Mouse (Mus musculus): ENCODE measurements around the gene Zdhhc12. TPM values are rescaled to one million over a fixed set of nuclear protein-coding genes. Genes with fewer than 3 reads are reported as not detected.

Zdhhc12 gene
- 21.0 and 25.7 TPM in 2 replicates for polyA plus RNA-seq (2012; rRNA removed)

GRCm38 (mm10) chr2:30093471-30094207 lies at the start of gene Zdhhc12:
Zdhhc12 (minus strand) TSS chr2:30093648.

DNA sequence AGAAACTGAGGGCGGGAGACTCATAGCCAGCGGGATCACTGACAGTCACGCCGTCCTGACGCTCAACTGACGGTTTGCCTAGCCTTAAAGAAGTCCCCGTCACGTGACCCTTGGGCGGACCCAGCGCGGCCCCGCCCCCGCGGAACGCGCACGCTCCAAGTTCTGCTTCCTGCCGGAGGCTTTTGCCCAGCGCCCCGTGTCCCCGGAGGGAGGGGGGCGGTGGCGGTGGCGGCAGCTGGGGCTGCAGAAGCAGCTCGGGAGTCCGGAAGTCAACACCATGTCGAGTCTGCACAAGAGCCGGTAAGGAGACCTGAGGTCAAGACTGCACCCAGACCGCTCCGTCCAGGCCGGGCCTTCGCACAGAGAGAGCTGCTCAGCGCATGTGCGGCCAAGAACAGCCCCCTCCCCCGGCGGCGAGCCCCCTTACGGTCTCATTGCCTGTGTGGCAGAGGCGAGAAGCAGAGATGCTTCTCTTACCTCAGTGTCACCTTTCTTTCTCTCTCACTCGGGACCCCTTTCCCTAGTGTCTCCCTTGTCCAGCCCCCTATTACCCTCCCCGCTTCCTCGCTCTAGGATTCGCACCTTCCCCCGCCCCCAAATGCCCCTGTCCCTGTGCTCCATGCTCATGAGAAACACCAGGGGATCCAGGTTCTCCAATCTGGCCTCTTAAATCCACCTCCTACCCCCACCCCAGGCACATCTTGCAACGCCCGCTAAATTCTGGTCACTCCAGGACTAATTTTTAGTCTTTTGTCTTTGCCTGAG lies 40.3 kb upstream of the Zdhhc12 start, which contains the start of gene Tbc1d13:
Gene Tbc1d13, plus strand, starts transcription at position 134 of the 765 bp plus-strand sequence.

GRCm38 (mm10) chr2:30124472-30125274 lies 31.2 kb upstream of the Zdhhc12 start, which contains the start of gene Zer1:
Zer1 (minus strand) TSS chr2:30124585.

DNA sequence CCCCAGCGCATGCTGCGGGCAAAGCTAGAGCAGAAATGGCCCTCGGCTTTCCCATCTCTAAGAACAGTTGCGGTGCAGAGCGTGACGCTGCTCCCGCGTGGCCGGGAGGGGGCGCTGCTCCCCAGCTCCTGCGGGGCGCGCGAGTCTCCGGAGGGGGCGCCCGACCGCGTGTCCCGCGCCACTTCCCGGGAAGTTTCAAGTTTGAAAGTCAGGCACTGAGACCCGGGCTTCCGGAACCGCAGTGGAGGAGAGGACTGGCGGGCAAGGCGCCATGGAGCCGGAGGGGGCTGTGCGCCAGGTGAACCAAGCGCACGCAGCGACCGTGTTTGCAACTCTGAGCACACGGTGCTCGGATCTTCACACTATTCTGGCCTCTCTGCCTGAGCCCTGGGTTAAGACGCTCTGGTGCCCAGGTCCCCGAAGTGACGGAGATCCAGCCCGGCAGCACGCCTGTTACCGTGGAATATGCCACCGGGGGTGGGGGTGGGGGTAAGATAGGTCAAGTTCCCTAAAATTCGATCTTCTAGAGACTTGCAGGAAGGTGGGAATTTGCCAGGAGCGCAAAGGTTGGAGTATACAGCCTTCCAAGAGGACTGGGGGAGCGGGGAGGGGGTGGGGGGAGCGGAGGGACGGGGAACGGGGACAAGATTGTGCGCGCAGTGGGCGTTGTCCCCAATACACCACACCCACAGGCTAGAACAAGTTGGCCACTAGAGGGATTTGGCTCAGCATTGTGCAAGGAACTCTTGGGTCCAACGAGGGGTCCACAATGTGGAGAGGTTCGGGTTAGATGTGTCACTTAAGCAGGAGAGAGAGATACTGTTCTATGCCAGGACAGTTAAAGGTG lies 15.7 kb downstream of the Zdhhc12 start, which contains the start of gene Pkn3:
Gene Pkn3, plus strand, starts transcription at position 183 of the 847 bp plus-strand sequence.

DNA sequence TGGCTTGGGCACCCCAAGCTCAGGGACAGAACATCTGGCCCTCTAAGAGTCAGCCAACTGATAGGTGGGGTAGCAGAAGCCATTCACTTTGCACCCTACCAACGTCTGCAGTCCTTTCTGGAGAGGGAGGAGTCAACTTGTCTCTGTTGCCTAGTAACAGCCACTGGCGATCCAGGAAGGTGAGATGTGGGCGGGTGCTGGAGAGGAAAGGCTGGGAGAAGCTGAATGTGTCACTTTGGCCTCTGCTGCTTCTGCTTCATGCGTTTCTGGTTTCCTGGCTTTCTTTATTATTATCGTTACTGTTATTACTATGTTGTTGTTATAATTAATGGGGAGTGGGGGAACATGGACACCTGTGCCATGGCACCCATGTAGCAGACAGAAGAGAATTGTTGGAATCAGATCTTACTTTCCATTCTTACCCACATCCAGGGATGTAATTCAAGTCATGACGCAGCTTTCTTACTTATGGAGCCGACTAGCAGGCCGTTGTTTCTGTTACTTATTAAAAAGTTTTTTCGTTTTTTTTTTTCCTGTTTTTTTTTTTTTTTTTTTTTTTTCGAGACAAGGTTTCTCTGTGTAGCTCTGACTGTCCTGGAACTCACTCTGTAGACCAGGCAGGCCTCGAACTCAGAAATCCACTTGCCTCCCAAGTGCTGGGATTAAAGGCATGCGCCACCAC lies 36.1 kb downstream of the Zdhhc12 start, which contains the start of gene Set:
Gene Set, plus strand, starts transcription at position 156 of the 682 bp plus-strand sequence.

DNA sequence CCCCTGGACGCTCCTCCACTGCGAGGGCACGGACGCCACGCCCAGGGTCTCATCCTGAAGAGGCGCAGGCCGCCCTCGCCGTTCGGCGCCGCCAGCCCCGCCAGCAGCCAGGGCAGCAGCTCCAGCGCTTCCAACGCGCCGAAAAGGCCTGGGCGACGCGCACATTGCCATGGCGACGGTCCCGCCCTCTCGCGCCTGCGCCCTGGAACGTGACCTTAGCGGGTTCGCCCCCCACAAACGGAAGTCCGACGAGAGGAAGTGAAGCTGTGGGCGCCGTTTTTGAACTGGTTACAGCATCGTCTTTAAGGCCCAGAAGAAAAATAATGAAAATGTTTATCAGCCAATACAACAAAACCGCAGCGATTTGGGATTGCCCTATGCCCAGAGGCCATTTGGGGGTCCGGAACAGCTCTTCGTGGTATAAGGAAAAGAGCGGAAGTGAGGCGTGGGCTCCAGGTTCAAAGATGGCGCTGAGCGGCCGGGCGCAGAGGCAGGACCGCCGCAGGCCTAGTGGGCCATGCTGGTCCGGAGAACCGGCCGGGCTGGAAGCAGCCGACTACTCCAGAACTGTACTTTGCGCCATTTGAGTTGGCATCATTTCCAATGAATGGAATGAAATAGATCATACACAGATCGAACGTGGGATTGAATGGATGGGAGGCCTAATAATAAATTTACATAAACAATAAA lies 44.6 kb downstream of the Zdhhc12 start, which contains the start of gene Wdr34:
Gene Wdr34, minus strand, starts transcription at position 183 of the 690 bp plus-strand sequence.

Other genes starting within 250 kb of the Zdhhc12 start
- gene Cercam, start 224.5 kb downstream of the Zdhhc12 start, polyA plus RNA-seq (2012; rRNA removed), result 16.4 and 19.8 TPM in 2 replicates
- 24.7 and 31.5 TPM in 2 replicates for gene Odf2, start 204.4 kb downstream of the Zdhhc12 start, polyA plus RNA-seq (2012; rRNA removed)
- 12.3 and 14.0 TPM in 2 replicates for gene Gle1, start 158.2 kb downstream of the Zdhhc12 start, polyA plus RNA-seq (2012; rRNA removed)
- 19.9 and 23.5 TPM in 2 replicates for gene Sptan1, start 128.1 kb downstream of the Zdhhc12 start, polyA plus RNA-seq (2012; rRNA removed)
- gene Wdr34, start 44.8 kb downstream of the Zdhhc12 start, polyA plus RNA-seq (2012; rRNA removed), result 5.2 and 5.7 TPM in 2 replicates
- 185 and 242 TPM in 2 replicates for gene Set, start 36.3 kb downstream of the Zdhhc12 start, polyA plus RNA-seq (2012; rRNA removed)
- 3.1 and 3.2 TPM in 2 replicates for gene Pkn3, start 16.0 kb downstream of the Zdhhc12 start, polyA plus RNA-seq (2012; rRNA removed)
- 6.6 and 7.7 TPM in 2 replicates for gene Zer1, start 30.9 kb upstream of the Zdhhc12 start, polyA plus RNA-seq (2012; rRNA removed)
- gene Tbc1d13, start 40.1 kb upstream of the Zdhhc12 start, polyA plus RNA-seq (2012; rRNA removed), result 9.1 and 11.7 TPM in 2 replicates
- gene Endog, start 77.8 kb upstream of the Zdhhc12 start, polyA plus RNA-seq (2012; rRNA removed), result 10.4 and 12.0 TPM in 2 replicates
- gene Spout1, start 84.8 kb upstream of the Zdhhc12 start, polyA plus RNA-seq (2012; rRNA removed), result 21.1 and 21.7 TPM in 2 replicates
- 13.0 and 14.4 TPM in 2 replicates for gene Kyat1, start 112.2 kb upstream of the Zdhhc12 start, polyA plus RNA-seq (2012; rRNA removed)
- 3.1 and 3.7 TPM in 2 replicates for gene Lrrc8a, start 144.1 kb upstream of the Zdhhc12 start, polyA plus RNA-seq (2012; rRNA removed)
- 0.84 and 0.92 TPM in 2 replicates for gene Gm28035, start 146.9 kb upstream of the Zdhhc12 start, polyA plus RNA-seq (2012; rRNA removed)
- 15.2 and 18.6 TPM in 2 replicates for gene Phyhd1, start 172.6 kb upstream of the Zdhhc12 start, polyA plus RNA-seq (2012; rRNA removed)
- not detected in 2 replicates for gene Gm28038, start 187.4 kb upstream of the Zdhhc12 start, polyA plus RNA-seq (2012; rRNA removed)
- 4.3 and 5.0 TPM in 2 replicates for gene Dolk, start 192.7 kb upstream of the Zdhhc12 start, polyA plus RNA-seq (2012; rRNA removed)
- 12.8 and 17.0 TPM in 2 replicates for gene Nup188, start 192.7 kb upstream of the Zdhhc12 start, polyA plus RNA-seq (2012; rRNA removed)

Measured in liver, embryonic 14 days (tissue).